Mouse (Mus musculus) C2C12 (cell line): ENCODE measurements around the gene Rnf4. TPM values are rescaled to one million over a fixed set of nuclear protein-coding genes. Genes with fewer than 3 reads are reported as not detected.

ENCODE experiments used
- H3K27me3 ChIP-seq: one replicate; pipeline ENCODE4 v1.6.1; 2011; ENCODE audit not compliant: control insufficient read depth, insufficient read depth, insufficient read length
- H3K36me3 ChIP-seq: one replicate; pipeline ENCODE4 v1.6.1; 2011; ENCODE audit not compliant: control insufficient read depth, insufficient read depth
- H3K4me3 ChIP-seq: one replicate; pipeline ENCODE4 v1.5.1; 2011; ENCODE audit warnings: mild to moderate bottlenecking, control low read depth; ENCODE audit not compliant: poor library complexity, insufficient read depth, severe bottlenecking
- H3K79me2 ChIP-seq: one replicate; pipeline ENCODE4 v1.6.1; 2011; ENCODE audit not compliant: control insufficient read depth, insufficient read depth
- H3K79me3 ChIP-seq: one replicate; pipeline ENCODE4 v1.6.1; 2011; ENCODE audit warnings: low read depth, control low read depth
- H3ac ChIP-seq: one replicate; pipeline ENCODE3; 2011; ENCODE audit warnings: low read depth; ENCODE audit not compliant: control insufficient read depth, insufficient read length
- CEBPB ChIP-seq: IDR thresholded peaks from one replicate; pipeline ENCODE4 v1.6.1; 2011; ENCODE audit warnings: low read depth, mild to moderate bottlenecking, control low read depth, moderate library complexity
- CTCF ChIP-seq: IDR thresholded peaks from one replicate; pipeline ENCODE4 v1.5.1; 2011; ENCODE audit not compliant: control insufficient read depth, insufficient read depth, insufficient read length
- FOSL1 ChIP-seq: IDR thresholded peaks from one replicate; pipeline ENCODE4 v1.8.0; 2011; ENCODE audit warnings: mild to moderate bottlenecking, low read length; ENCODE audit not compliant: poor library complexity, insufficient read depth, severe bottlenecking
- MAX ChIP-seq: IDR thresholded peaks from one replicate; pipeline ENCODE4 v1.6.1; 2011; ENCODE audit warnings: mild to moderate bottlenecking, control low read depth
- MYOD1 ChIP-seq: IDR thresholded peaks from one replicate; pipeline ENCODE4 v1.6.1; 2011; ENCODE audit warnings: low read depth; ENCODE audit not compliant: control insufficient read depth, insufficient read length
- MYOG ChIP-seq: IDR thresholded peaks from one replicate; pipeline ENCODE4 v1.6.1; 2011; ENCODE audit not compliant: control insufficient read depth, insufficient read length; ENCODE audit errors: extremely low read depth
- USF1 ChIP-seq: IDR thresholded peaks from one replicate; pipeline ENCODE4 v1.6.1; 2011; ENCODE audit warnings: low read depth, mild to moderate bottlenecking, control low read depth, moderate library complexity
- polyA plus RNA-seq: library from polyadenylated mRNA; unstranded; fragments of >200 nt; fragmentation: generic; extraction: Trizol; gene quantifications from one replicate; pipeline ENCODE4 v1.2.1, GENCODE M21; 2012; ENCODE audit warnings: missing spikeins

The Rnf4 gene
- polyA plus RNA-seq, 1 experiment = 67.1 TPM

GRCm38 (mm10) chr5:34360261-34360660 lies 24.2 kb downstream of the Rnf4 start:
- Histone ChIP-seq H3K36me3 (peaks cover 84% of the 10 kb centered on the region), H3K4me3 (no peak overlapping the region), H3ac (no peak overlapping the region), H3K79me3 (no peaks in the 10 kb centered on the region), H3K27me3 (no peaks in the 10 kb centered on the region), H3K79me2 (peaks cover 2% of the 10 kb centered on the region)
- TF ChIP-seq CTCF = no peak

- Histone ChIP-seq H3K27me3 (no peaks in the 10 kb centered on the region), H3K4me3 (no peak overlapping the region), H3K36me3 (peaks cover 64% of the 10 kb centered on the region), H3K79me3 (no peaks in the 10 kb centered on the region), H3ac (no peak overlapping the region), H3K79me2 (no peaks in the 10 kb centered on the region)
- TF ChIP-seq CEBPB = no peak
- no peak for TF ChIP-seq FOSL1
- no peak for TF ChIP-seq MYOG
- no peak for TF ChIP-seq USF1
- no peak for TF ChIP-seq MYOD1
- TF ChIP-seq CTCF = no peak
These were observed 27.0 kb downstream of the Rnf4 start for GRCm38 (mm10) chr5:34363115-34363514.

GRCm38 (mm10) chr5:34368551-34369290 lies 32.6 kb downstream of the Rnf4 start:
- TF ChIP-seq CEBPB (peak; percentile 71), MYOD1 (no peak), MAX (no peak)

GRCm38 (mm10) chr5:34369341-34370021 lies 33.4 kb downstream of the Rnf4 start, which contains the start of gene Fam193a:
Gene Fam193a (plus strand): TSS chr5:34369933.
- peaks cover 41% of the 10 kb centered on the region for H3K79me3 ChIP-seq
- H3K4me3 ChIP-seq = peak within 1 kb of the TSS; percentile 76
- H3K27me3 ChIP-seq = no peaks in the 10 kb centered on the region
- peak within 1 kb of the TSS; percentile 64 for H3ac ChIP-seq
- TF ChIP-seq MAX (peak; percentile 72), CTCF (no peak)
- H3K79me2 ChIP-seq = peaks cover 44% of the 10 kb centered on the region
- H3K36me3 ChIP-seq = peaks cover 12% of the 10 kb centered on the region

More at GRCm38 (mm10) chr5:34368551-34369290, 32.6 kb downstream of the Rnf4 start:
- Histone ChIP-seq H3K79me3 (peaks cover 33% of the 10 kb centered on the region), H3K4me3 (no peak overlapping the region), H3ac (peak overlapping the region; percentile 25), H3K79me2 (peaks cover 37% of the 10 kb centered on the region), H3K36me3 (peaks cover 18% of the 10 kb centered on the region), H3K27me3 (no peaks in the 10 kb centered on the region)

GRCm38 (mm10) chr5:34370022-34370823 lies 34.1 kb downstream of the Rnf4 start:
- no peak for TF ChIP-seq USF1
- TF ChIP-seq MYOD1 = no peak
- no peak for TF ChIP-seq MAX
- no peak for TF ChIP-seq CTCF
- no peak for TF ChIP-seq MYOG
- TF ChIP-seq FOSL1 = no peak
- TF ChIP-seq CEBPB = no peak
- peak overlapping the region; percentile 64 for H3ac ChIP-seq
- peaks cover 52% of the 10 kb centered on the region for H3K79me2 ChIP-seq
- peaks cover 4% of the 10 kb centered on the region for H3K36me3 ChIP-seq
- peak overlapping the region; percentile 76 for H3K4me3 ChIP-seq
- no peaks in the 10 kb centered on the region for H3K27me3 ChIP-seq
- H3K79me3 ChIP-seq = peaks cover 48% of the 10 kb centered on the region

GRCm38 (mm10) chr5:34370840-34371239 lies 34.8 kb downstream of the Rnf4 start:
- no peaks in the 10 kb centered on the region for H3K27me3 ChIP-seq
- peaks cover under 1% of the 10 kb centered on the region for H3K36me3 ChIP-seq
- TF ChIP-seq MYOD1 (no peak), MYOG (no peak), CEBPB (no peak), MAX (no peak), USF1 (no peak), FOSL1 (no peak), CTCF (no peak)
- H3K4me3 ChIP-seq = peak overlapping the region; percentile 76
- peaks cover 58% of the 10 kb centered on the region for H3K79me2 ChIP-seq
- peaks cover 54% of the 10 kb centered on the region for H3K79me3 ChIP-seq
- peak overlapping the region; percentile 64 for H3ac ChIP-seq
